Mouse (Mus musculus) v-Abl transformed pro-B cells (cell line): ENCODE measurements around the gene Herc1.

Source experiments
- in situ Hi-C, 2 experiments: fragments of 400-800 bp; cut with MboI; formaldehyde crosslinking; loops; one replicate each; pipeline ENCODE4 v1.15.1; 2025; ENCODE audit not compliant: unreplicated experiment in 2 of 2

The Herc1 gene

DNA sequence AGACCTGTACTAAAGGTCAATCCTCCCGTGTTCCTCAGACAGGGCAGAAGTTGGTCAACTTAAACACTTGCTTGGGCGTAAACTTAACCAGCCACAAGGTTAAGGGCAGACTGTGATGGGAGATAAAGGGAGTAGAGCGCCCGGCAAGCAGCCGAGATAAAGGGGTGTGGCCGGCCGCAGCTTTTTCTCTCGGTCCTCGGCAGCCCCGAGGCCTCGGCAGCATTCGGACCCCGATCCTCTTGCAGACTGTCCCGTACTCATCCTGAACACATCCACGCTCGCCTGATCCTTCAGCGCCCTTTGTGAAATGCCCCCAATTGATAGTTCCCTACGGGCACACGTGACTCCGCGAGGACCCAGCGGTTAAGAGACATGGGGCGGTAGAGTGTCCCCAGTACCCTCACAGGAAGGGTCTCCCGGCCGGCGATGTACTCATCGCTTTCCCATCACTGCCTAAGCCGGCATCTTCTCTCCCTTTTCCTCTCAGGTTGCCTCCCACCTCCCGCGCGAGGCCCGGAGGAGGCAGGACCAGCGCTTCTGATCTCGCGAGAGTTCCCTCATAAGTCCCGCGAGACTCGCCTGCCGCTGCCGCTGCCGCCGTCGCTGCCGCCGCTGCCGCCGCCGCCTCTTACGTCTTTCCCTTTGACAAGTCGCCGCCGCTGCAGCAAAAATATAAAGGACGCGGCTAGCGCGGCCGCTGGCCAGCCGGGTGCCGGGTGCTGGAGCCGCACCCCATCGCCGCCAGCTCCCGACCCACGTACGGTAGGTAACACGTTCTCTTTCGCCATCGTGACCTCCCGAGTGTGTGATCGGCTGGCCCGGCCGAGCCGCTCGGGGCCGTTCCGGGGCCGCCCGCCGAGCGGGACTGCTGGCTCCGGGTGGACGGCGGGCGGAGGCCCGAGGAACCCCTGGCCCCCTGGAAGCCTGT is at the start of gene Herc1:
TSS of gene Herc1 (plus strand) at position 591 of the 928 bp plus-strand sequence.
- in situ Hi-C loops, result no loop called here

DNA sequence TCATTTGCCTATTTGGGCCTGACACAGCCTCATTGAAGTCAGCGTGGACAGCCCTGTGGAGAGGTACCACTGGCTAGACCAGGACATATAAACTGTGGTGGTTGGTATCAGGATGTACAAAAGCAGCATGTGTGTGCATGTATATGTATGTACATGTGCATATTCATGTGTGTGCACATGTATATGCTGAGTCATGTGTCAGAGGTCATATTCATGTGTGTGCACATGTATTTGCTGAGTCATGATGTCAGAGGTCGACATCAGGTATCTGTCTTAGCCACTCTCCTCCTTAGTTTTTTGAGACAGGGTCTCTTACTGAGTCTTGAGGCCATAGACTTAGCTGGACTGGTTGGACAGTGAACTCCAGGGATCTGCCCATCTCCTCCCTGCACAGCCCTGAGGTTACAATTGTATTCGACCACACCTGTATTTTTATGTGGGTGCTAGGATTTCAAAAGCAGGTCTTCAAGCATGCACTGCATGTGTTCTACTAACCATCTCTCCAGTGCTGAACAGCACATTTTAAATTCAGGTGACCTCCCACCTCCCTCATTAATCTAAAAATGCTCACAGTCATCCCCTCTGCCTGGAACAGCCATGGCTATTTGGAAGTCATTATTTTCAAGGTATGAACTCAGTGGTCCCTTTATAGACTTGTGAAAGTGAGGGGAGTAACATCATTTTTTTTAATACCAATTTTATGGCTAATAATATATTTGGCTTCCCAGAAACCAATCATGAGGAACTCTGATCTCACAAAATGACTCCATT is 45.7 kb upstream of the Herc1 start:
- in situ Hi-C loops, result no loop called here

DNA sequence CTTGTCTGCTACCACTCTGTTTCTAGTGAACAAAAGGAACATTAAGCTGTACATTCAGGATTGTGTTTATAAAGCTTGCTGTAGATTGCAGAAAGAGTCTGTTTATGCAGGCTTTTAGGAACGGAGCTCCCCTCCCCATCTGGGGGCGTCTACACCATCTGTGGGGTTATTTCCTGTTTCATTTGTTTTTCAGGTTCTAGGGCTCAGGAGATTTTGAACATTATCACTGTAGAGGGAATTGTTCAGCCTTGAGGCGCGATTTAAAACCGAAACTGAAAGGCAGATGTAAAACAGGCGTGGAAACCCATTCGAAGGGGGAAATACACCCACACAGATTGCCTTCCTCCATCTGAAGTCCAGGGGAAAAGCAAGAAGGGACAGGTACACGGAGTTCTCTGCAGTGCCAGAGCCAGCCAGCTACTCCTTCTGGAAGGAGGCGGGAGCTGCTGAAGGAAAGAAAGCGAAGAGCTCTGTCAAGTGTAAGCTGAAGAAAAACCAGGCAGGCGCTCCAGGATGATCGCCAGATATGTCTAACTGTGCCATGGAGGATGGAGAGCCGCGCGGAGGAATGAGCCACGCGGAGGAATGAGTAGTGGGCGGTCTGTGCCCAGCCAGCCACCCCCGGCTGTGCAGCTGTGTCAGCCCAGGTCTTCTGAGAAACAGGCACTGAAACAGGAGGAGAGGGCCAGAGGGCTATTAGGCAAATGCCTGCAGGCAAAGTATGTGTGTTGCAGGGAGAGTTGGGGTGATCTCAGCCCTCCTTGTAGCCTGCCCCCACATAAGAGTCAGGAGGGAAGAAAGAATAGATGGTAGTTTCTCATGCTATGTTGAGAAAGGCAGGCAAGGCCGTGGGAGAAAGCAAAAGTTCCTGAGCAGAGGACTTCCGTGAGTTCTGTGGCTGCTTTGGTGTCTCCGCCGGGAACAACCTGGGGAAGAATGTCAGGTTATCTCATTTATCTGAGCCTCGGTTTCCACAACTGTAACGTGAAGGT is 44.8 kb upstream of the Herc1 start:
- in situ Hi-C loops, result no loop called here

DNA sequence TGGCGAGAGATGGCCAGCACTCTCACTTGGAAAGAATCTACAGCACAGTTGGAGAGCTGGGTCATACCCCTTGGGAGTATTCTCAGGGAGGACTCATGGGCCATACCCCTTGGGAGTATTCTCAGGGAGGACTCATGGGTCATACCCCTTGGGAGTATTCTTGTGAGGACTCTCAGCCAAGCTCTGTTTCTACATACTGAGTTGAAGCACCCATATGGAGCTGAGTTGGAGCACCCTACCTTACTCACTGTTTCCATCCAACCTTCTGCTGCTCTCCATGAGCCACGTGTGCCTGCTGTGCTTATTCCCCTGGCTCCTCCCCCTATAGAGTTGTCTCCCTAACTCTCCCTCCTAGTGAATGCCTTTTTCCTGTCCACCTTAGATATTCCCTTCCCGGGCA is 43.8 kb upstream of the Herc1 start:
- in situ Hi-C loops, result no loop called here

DNA sequence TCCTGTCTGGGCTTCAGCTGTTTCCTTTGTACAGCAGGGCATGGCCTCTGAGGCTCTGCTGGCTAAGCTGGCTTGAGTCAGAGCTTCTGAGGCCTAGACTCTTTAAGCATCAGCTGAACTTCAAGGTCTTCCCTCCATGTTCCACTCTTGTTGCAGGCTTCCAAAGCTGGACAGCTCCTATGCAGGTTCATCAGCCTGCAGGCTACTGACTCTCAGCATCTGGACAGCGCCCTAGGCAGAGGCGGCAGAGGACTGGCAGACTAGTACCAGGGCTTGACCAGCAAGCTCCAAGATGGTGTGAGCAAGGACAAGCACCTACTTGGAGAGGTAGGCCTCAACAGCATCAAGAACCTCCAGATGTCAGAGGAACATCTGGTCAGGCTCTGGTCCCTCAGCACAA is 42.9 kb upstream of the Herc1 start:
- in situ Hi-C loops, result no loop called here

DNA sequence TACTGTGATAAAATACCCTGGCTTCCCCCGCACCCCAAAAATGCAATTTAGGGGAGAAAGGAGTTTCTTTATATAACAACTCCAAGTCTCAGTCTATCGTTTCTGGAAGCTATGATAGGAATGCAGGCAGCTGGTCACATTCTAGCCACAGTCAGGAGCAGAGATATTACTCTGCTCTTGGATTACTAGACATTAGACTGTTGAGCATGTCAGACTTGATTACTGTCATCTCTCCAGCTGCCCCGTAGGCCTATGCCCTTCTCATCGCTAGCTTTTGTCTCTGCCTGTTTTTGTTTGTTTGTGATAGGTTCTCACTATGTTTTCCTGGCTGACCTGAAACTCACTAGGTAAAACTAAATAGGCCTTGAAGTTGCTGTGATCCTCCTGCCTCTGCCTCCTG is 41.5 kb upstream of the Herc1 start:
- in situ Hi-C loops, result no loop called here

DNA sequence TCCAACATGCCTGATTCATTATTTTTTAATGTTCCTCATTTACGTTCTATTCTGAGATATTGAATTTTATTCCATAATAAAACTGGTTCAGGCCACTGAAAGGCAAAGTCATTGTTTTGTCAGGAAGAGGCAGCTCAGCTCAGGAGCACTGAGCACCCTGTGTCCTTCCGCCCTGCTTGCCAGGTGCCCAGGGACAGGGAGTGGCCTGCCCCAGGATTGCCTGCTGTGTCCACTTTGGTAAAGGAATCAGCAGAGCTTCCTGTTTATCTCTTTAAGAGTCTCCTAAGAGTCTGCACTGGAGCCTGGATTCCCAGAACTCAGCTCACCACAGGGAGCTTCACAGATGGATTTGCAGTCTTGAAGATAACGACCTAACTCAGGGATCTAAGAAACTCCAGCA is 38.8 kb upstream of the Herc1 start:
- in situ Hi-C loops, result no loop called here

DNA sequence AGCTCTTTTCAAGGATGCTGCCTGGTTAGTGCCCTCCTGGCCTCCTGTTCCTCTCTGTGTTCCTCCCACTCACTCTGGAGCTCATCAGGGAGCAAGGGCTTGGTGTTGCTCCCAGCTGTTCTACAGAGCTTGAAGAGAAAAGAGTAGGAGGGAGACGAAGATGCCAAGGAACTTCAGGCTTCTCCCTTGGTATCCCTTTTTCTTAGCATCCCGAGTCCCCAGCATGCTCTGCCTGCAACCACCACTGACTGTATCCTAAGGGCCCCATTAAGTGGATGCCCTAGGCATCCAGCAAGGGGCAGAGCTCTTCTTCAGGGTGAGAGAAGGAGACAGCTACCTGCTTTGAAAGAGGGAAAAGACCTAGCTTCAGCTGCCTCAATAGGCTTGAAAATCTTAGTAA is 33.6 kb upstream of the Herc1 start:
- in situ Hi-C loops, result no loop called here

DNA sequence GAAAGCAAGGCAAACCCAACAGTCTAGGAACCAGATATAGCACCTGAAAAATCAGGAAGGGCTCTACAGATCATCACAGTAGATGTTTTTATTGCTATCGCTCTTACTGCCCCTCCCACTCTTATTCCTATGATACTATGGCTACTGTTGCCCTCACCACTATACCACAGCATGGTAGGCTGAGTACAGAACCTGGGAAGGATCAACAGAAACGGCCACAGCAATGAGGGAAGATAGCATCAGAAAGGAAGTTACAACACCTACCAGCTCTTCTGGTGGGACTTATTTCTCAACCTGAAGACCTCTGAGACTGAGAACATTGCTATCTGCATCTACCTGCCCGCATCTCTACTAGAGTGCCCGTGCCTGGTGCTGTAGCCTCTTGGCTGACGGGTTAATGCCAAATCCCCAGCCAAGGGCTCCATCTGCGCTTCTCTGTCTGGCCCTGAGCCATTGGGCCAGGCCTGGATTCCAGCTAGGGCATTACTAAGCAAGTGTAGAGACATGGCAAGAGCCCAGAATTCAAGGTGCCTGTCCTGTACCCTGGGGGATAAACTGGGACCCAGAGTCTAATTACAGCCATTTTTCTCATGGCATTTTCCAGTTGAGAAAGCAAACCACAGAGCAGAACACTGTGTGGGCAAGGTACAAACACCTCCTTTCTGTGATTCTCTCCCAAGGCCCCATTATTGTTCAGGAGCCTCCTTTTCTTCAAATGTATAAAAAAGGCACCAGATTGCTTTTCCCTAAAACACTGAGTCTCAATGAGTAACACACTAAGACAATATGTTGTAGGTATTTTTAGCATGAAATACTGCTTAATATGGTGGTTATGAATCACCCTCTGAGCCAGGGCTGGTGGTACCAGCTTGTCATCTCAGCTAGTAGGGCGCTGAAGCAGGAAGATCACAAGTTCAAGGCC is 28.0 kb upstream of the Herc1 start:
- in situ Hi-C loops, result no loop called here

DNA sequence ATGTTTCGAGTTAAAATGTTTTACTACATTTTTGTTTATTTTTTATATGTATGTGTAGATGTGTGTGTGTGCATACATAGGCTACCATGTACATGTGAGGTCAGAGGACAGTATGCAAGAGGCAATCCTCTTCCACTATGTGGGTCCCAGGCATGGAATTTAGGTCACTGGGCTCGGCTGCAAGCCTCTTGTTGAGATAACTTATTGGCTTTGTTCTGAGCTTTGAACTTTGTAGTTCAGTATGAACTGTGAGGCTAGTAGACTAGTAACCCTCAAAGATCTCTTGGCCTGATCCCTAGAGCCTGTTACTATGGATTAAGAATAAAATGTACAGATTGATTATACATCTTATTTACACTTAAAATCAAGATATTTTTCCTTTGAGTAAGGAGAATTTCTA is 23.4 kb upstream of the Herc1 start:
- in situ Hi-C loops, result no loop called here

DNA sequence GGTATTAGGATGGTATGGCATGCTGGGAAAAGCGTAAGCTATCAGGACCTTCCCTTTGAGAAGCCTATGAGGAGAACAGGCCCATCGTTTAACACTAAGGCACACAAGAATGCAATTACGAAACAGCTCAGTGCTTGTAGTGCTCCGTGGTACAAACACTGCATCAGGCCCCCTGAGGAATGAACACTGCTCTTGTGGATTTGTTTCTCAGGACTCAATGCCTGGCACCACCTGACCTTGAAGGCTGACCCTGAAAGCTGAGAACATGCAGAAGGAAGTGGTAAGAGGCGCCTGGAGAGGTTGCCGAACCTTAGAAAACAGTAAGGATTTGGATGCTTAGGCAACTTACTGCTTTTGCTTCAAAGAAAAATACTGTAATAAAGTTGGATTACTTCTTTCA is 20.8 kb upstream of the Herc1 start:
- in situ Hi-C loops, result no loop called here

DNA sequence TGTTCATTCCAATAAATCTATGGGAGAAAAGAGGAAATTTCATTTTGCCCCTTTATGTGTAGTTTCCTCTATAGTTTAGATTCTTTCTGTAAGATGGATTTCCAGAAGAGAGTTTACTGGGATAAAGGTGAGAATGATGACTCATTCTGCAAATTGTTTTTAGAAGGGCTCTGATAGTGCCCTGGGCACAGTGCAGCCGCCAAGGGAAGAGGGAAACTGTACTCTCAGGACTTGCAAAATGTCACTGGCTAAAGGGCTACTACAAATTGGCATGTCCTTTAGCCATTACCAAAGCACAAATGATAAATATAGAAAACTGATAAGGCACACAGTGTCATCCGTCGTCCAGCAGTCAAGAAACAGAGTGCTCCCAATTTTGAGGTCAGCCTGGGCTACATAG is 19.8 kb upstream of the Herc1 start:
- in situ Hi-C loops, result no loop called here

DNA sequence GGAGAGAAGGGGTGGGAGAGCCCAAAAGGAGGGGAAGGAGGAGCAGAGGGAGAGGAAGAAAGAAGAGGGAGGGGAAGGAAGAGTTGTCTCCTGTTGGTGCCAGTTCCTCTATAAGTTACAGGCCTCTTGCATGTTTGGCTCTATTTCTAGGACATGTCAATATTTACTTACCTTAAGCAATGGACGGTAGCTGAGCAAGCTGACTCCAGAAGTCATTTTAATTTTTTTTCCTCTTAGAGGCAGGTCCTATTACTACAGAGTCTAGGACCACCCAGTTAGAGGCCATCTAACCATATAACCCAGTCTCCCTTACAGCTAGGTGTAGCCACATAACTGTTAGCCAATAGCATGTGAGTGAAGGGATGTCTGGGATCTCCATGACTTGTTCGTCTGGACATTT is 18.7 kb upstream of the Herc1 start:
- in situ Hi-C loops, result no loop called here

DNA sequence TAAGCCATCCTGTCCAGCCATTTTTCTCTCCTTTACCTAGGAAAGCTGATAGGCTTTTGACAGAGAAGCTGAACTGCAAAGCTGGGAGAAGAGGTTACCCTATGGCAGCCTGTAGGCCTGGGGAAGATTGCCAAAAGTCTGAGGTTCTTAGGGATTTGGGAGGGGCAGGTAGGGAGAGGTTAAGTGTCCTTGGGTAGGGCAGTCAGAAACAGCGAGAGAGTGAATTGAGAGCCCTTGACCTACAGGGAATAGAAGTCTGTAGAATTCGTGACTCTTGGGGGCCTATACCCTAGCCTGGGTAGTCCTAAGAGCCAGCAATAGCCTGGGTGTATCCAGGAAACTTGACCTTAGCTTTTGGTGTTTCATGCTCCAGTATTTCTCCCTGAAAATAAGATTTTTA is 17.9 kb upstream of the Herc1 start:
- in situ Hi-C loops, result no loop called here

DNA sequence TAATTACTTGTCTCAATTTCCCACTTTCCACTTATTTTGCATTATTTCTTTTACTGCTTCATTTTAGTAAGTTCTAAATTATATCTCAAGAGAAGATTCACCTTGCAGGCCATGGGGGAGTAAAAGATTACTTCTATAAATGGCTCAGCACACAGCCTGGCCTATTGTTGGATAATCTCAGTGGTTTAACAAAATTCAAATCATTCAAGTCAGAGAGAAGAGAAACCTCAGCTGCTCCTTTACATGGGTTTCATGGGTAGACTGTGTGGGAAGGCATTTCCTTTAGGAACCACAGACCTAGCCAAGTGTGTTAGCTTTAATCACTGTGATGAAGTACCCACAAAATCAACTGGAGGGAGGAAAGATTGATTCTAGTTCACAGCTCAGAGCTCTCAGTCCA is 13.0 kb upstream of the Herc1 start:
- in situ Hi-C loops, result no loop called here

DNA sequence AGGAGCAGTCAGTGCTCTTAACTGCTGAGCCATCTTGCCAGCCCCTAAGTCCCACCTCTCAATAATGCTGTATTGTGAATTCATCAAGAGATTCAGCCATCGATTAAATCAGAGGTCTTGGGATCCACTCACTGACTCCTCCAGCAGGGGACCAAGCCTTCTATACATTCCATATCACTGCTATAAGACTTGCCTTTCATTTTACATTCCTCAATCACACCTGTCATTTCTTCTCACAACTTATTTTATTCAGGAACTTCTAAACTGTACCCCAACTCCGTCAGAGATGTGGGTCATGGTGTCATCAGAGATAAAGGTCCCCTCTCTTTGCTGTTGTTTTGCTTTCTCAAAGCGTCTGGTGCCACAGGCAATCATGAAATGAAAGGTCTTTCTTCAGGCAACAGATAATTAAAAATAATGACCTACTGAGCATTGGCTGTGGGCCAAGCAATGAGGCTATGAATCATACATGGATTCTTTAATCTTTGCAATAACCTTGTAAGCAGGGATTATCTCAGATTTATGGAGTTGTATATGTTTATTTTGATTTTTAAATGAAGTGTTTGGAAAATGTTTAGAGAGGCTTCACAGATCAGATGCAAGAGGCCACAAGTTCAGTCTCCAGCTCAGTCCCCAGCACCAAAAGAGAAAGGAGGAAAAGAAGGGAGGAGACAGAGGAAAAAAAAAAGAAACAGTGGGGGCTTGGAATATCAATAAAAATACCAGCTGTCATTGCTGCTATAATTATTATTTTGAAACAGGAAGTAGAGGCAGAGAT is 12.1 kb upstream of the Herc1 start:
- in situ Hi-C loops, result no loop called here

DNA sequence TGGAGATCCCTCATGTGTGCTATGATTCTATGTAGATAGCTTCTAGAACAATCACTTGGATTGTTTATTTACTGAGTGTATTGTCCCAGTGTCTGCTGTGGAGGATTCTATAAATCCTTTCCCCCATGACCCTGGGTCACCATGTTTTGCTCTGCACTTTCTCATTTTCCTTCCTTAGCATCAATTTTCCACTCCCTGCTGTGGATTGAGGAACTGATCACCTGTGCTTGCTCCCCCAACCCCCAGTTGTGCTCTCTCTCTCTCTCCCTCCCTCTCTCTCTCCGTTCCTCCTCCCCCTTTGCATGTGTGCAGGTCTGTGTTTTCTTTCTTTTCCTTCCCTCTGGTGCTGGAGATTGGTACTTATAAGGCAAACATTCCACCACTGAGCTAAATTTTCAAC is 10.5 kb upstream of the Herc1 start:
- in situ Hi-C loops, result no loop called here

DNA sequence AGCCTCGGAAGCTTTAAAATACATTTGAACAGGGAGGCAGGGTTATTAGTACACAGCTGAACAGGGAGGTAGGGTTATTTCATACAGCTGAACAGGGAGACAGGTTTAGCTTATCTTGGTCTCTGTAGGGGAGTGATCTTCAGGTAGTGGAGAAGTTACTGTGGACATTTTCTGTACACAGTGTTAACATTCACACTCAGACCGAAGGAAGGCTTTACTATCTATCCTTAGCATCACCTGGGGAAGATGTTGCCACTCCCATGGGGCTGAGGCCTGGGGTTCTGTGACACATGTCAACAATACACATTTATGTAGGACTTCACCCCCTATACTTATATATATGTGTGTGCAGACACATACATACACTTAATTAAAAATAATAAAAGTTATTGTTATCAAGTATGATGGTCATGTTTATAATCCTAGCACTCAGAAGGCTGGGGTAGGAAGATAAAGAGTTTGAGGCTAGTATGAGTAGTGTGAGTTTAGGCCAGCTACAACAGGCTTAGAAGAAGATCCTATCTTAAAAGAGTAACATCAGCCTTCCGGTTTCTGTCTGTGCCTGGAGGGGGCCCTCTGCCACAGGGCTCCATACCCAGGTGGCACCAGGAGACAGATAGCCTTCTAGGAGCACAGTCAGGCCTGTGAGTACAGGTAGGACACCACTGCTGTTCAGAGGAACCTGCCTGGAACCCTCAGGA is 9.7 kb upstream of the Herc1 start:
- in situ Hi-C loops, result no loop called here
